Mouse (Mus musculus): ENCODE measurements around the gene Vps53. TPM values are rescaled to one million over a fixed set of nuclear protein-coding genes. Genes with fewer than 3 reads are reported as not detected.

Gene Vps53
- polyA plus RNA-seq, 1 experiment from 2014 or later, result 41.7 TPM

Other genes starting within 250 kb of the Vps53 start
- 13.8 and 14.5 TPM in 2 replicates for gene Rph3al, start 241.2 kb downstream of the Vps53 start, polyA plus RNA-seq (2015; fragmentation: Nextera tagmentation; extraction: Ambion mirVana)
- 0.40 TPM in 1 of 2 replicates, not detected in the other for gene 1700016K19Rik, start 179.7 kb downstream of the Vps53 start, polyA plus RNA-seq (2015; fragmentation: Nextera tagmentation; extraction: Ambion mirVana)
- 27.7 and 30.6 TPM in 2 replicates for gene Rflnb, start 151.9 kb downstream of the Vps53 start, polyA plus RNA-seq (2015; fragmentation: Nextera tagmentation; extraction: Ambion mirVana)
- gene Fam57a, start within 50 bp of the Vps53 start, polyA plus RNA-seq (2015; fragmentation: Nextera tagmentation; extraction: Ambion mirVana), result 27.0 and 29.0 TPM in 2 replicates
- 0.97 and 1.5 TPM in 2 replicates for gene Dbil5, start 38.0 kb upstream of the Vps53 start, polyA plus RNA-seq (2015; fragmentation: Nextera tagmentation; extraction: Ambion mirVana)
- 28.3 and 37.7 TPM in 2 replicates for gene Gemin4, start 38.0 kb upstream of the Vps53 start, polyA plus RNA-seq (2015; fragmentation: Nextera tagmentation; extraction: Ambion mirVana)
- 25.7 and 26.3 TPM in 2 replicates for gene Mrm3, start 64.1 kb upstream of the Vps53 start, polyA plus RNA-seq (2015; fragmentation: Nextera tagmentation; extraction: Ambion mirVana)
- 141 and 144 TPM in 2 replicates for gene Glod4, start 64.1 kb upstream of the Vps53 start, polyA plus RNA-seq (2015; fragmentation: Nextera tagmentation; extraction: Ambion mirVana)
- gene Nxn, start 219.5 kb upstream of the Vps53 start, polyA plus RNA-seq (2015; fragmentation: Nextera tagmentation; extraction: Ambion mirVana), result 30.2 and 33.1 TPM in 2 replicates
- 105 and 111 TPM in 2 replicates for gene Timm22, start 227.3 kb upstream of the Vps53 start, polyA plus RNA-seq (2015; fragmentation: Nextera tagmentation; extraction: Ambion mirVana)

Measured in kidney, embryonic 15.5 days (tissue).